Mouse (Mus musculus) G1E (cell line): ENCODE measurements around the gene Magee2.
"Not testable (repeated sequence)": the region's sequence is repeated elsewhere in the genome, so short reads cannot be mapped to it uniquely, and the experiment has no call there.

Source experiments
- CTCF ChIP-seq: IDR thresholded peaks from 2 replicates; pipeline ENCODE4 v1.5.1; 2012; ENCODE audit warnings: low read depth, low read length, inconsistent platforms, mixed read lengths
- GATA1 ChIP-seq: IDR thresholded peaks from 2 replicates; pipeline ENCODE4 v1.6.1; 2012; ENCODE audit warnings: borderline replicate concordance, low read length, inconsistent platforms, mixed read lengths
- POLR2AphosphoS5 ChIP-seq: IDR thresholded peaks from 2 replicates; pipeline ENCODE4 v1.6.1; 2012; ENCODE audit warnings: low read depth, low read length, inconsistent platforms; ENCODE audit not compliant: insufficient replicate concordance
- TAL1 ChIP-seq: conservative IDR thresholded peaks from 2 replicates; pipeline ENCODE4 v1.6.1; 2012; ENCODE audit warnings: low read depth, low read length, inconsistent platforms, mixed read lengths

DNA sequence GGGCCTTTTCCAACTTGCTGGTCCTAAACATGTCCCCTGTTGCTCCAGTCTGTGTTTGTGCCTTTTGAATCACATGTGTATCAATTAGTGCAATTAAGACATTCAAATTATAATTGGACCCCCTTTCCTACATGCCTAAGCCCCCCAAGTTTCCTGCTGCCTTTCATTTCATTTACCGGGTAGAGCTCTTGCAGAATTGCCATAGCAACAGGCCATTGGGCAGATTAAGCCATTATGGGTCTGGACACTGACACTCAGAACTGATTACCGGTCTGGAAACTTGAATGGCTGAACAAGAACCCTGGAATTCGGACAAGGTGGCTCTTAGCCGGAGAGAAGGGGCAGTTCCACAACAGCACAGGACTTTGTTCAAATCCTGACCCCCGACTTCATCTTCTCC, 39.5 kb downstream of the Magee2 start:
- TF ChIP-seq CTCF, TAL1, GATA1, POLR2AphosphoS5: not testable (repeated sequence)
